Mouse (Mus musculus) embryonic facial prominence, embryonic 11.5 days (tissue): ENCODE results near the gene Tat. TPM values are rescaled to one million over a fixed set of nuclear protein-coding genes. Genes with fewer than 3 reads are reported as not detected.
A peak's percentile ranks its signal among the peaks of the same experiment; 100 is the strongest.

ENCODE experiments used
- ATAC-seq: fragments of 200-750 bp; cut with Nextera tagmentation; replicated peaks from 2 replicates; pipeline ENCODE4 v1.8.0; 2017; ENCODE audit warnings: low read depth; ENCODE audit not compliant: insufficient number of reproducible peaks, low FRiP score, low TSS enrichment
- DNase-seq: peaks from one replicate; pipeline ENCODE4 v3.0.0-alpha.2; 2015; ENCODE audit warnings: low spot score
- H3K27ac ChIP-seq: fragments of 300-500 bp; sonication (generic); replicated peaks from 2 replicates; pipeline ENCODE4 v1.5.1; 2014; ENCODE audit warnings: mild to moderate bottlenecking, low read depth, low read length, control low read depth
- H3K27me3 ChIP-seq: fragments of 300-500 bp; sonication (generic); 2 replicates; pipeline ENCODE4 v1.6.1; 2014; ENCODE audit warnings: mild to moderate bottlenecking, low read length, moderate library complexity, mixed read lengths; ENCODE audit not compliant: control insufficient read depth, insufficient read depth
- H3K36me3 ChIP-seq: fragments of 300-500 bp; sonication (generic); replicated peaks from 2 replicates; pipeline ENCODE4 v1.6.1; 2014; ENCODE audit warnings: low read depth, mild to moderate bottlenecking, low read length, moderate library complexity, mixed read lengths; ENCODE audit not compliant: control insufficient read depth, insufficient read depth
- H3K4me1 ChIP-seq: fragments of 300-500 bp; sonication (generic); 2 replicates; pipeline ENCODE4 v1.6.1; 2014; ENCODE audit warnings: low read length, mixed read lengths; ENCODE audit not compliant: control insufficient read depth, insufficient read depth
- H3K4me2 ChIP-seq: fragments of 300-500 bp; sonication (generic); 2 replicates; pipeline ENCODE4 v1.6.1; 2014; ENCODE audit warnings: low read depth, mild to moderate bottlenecking, control low read depth, low read length, moderate library complexity
- H3K4me3 ChIP-seq: fragments of 300-500 bp; sonication (generic); 2 replicates; pipeline ENCODE4 v1.5.1; 2014; ENCODE audit warnings: low read depth, low read length, control low read depth
- H3K9ac ChIP-seq: fragments of 300-500 bp; sonication (generic); replicated peaks from 2 replicates; pipeline ENCODE4 v1.6.1; 2014; ENCODE audit warnings: mild to moderate bottlenecking, control low read depth, low read length
- H3K9me3 ChIP-seq: fragments of 300-500 bp; sonication (generic); replicated peaks from 2 replicates; pipeline ENCODE4 v1.6.1; 2016; ENCODE audit warnings: mild to moderate bottlenecking, low read length, inconsistent platforms, mixed read lengths; ENCODE audit not compliant: control insufficient read depth
- WGBS: fragments of 180-500 bp; shearing (Covaris S2); extraction: QIAGEN DNeasy Blood & Tissue Kit; methylation state at CpG from one replicate; pipeline ENCODE4 v1.1.7; 2014; 5-methylcytosine and 5-hydroxymethylcytosine counted together
- polyA plus RNA-seq: library from polyadenylated mRNA; unstranded; fragments of >200 nt; fragmentation: Nextera tagmentation; extraction: Ambion mirVana; gene quantifications from 2 replicates; pipeline ENCODE4 v1.2.1, GENCODE M21; 2014

The Tat gene
- polyA plus RNA-seq, 1 experiment from 2014 or later = not detected

DNA sequence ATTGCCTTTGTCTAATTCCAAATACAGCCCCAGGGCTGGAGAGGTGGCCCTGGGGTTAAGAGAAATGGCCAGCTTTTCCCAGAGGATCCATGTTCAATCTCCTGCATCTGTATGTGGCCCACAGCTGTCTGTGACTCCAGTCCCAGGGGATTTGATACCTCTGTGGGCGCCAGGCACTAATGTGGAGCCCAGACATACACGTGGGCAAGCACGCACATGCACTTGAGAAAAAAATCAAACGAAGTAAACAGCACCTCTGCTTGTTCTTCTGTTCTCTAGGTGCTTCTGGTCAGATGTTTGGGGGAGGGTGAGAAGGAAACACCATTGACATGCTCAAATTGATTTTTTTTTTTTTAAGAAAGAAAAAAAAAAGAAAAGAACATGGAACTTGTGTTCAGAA is 26.1 kb upstream of the Tat start:
- Histone ChIP-seq H3K4me2 (no peak overlapping the region), H3K9ac (no peak overlapping the region), H3K9me3 (no peaks in the 10 kb centered on the region), H3K4me1 (peaks cover 3% of the 10 kb centered on the region; the same call in 1 of the 2 replicates), H3K4me3 (no peak overlapping the region), H3K27ac (no peak overlapping the region), H3K36me3 (no peaks in the 10 kb centered on the region), H3K27me3 (peaks cover 18% of the 10 kb centered on the region)
- ATAC-seq (no peak), DNase-seq (no peak)
- WGBS = 76% methylated on average over 4 of the region's 4 CpGs

DNA sequence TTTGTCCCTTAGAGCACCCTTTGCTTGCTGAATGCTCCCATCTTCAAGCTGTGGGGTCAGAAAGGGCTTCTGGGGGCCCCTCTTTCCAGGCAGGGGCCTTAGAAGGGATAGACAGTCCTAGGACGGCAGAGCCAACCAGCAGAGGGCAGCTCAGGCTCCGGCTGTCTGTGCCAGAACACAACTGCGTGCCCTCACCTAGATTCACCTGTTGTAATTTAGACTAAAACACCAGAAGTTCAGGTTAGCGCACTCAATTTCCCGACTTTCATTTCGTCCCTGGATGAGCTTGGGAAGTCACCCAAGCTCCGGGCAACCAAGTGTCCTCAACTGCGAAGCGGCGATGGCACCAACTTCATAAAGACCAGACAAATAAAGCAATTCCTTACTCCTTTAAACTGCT is 21.4 kb upstream of the Tat start:
- Histone ChIP-seq H3K9me3 (no peaks in the 10 kb centered on the region), H3K4me2 (no peak overlapping the region), H3K9ac (no peak overlapping the region), H3K4me1 (no peaks in the 10 kb centered on the region), H3K27ac (no peak overlapping the region), H3K27me3 (no peaks in the 10 kb centered on the region; the same call in 1 of the 2 replicates), H3K4me3 (no peak overlapping the region), H3K36me3 (no peaks in the 10 kb centered on the region)
- 47% methylated on average over 10 of the region's 10 CpGs for WGBS
- no peak for ATAC-seq
- no peak for DNase-seq

DNA sequence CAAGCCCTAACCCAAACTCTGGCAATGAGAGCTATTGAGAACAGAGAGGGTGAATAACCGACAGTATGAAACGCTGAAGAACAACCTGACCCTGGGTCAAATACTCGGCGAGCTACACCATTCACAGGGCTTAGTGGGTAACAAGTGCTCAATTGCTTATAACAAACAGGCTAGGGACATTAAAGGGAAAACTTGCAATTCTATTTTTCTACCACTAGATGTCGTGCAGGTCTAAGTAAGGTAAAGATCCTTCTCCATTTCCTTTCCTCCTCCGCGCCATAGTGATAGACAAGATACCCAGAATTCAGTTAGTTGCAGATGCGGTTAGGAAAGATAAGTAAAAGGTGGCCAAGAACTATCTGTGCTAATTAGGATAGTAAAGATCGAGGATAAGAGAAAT is 19.9 kb upstream of the Tat start:
- peak; percentile 75 for DNase-seq
- WGBS = 9% methylated on average over 9 of the region's 9 CpGs

DNA sequence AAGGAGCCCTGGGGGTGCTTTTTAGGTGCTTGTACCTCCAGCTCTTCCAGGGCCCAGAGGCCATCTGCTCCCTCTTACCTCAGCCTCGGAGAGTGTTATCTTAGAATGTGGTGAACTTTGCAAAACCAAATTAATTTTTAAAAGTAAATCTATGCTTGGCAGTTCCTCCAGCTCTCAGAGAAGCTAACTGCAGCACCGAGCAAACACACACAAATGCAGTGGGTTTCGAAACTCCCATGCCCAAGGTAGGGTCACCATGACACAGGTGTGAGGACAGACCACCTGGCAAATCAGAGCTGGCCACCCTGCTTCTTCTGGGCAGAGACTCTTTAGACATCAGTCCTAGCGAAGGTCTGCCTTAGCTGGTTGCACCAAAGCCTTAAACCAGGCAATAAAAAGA is 17.3 kb upstream of the Tat start:
- H3K4me2 ChIP-seq = no peak overlapping the region
- H3K4me3 ChIP-seq = no peak overlapping the region
- DNase-seq = no peak
- H3K9ac ChIP-seq = no peak overlapping the region
- 89% methylated on average over 4 of the region's 4 CpGs for WGBS
- no peaks in the 10 kb centered on the region; the same call in 1 of the 2 replicates for H3K27me3 ChIP-seq
- H3K36me3 ChIP-seq = no peaks in the 10 kb centered on the region
- H3K9me3 ChIP-seq = no peaks in the 10 kb centered on the region
- no peaks in the 10 kb centered on the region for H3K4me1 ChIP-seq
- H3K27ac ChIP-seq = no peak overlapping the region
- no peak for ATAC-seq

More for the DNA sequence above, 19.9 kb upstream of the Tat start:
- H3K27ac ChIP-seq = no peak overlapping the region
- no peak overlapping the region for H3K9ac ChIP-seq
- no peaks in the 10 kb centered on the region for H3K9me3 ChIP-seq
- ATAC-seq = no peak
- no peaks in the 10 kb centered on the region for H3K4me1 ChIP-seq
- H3K4me3 ChIP-seq = no peak overlapping the region
- no peaks in the 10 kb centered on the region for H3K36me3 ChIP-seq
- no peaks in the 10 kb centered on the region; the same call in 1 of the 2 replicates for H3K27me3 ChIP-seq
- no peak overlapping the region for H3K4me2 ChIP-seq

DNA sequence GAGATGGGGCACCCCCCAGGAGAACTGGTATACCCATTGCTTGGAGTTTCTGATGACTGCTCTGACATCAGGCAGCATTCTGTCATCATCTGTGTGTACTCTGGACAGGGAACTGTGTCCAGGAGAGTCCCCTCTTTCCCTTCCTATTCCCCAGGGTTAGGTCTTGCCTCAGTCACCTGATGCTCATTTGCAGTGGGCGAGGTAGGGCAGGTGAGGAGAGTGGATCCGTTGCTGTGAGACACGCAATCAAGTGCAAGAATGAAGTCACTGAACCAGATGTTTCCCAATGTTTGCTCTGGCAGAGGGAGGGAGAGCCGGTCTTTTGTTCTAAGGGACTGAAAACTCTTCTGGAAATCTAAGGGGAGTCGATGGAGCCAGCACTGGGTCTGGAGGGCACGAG is 10.9 kb upstream of the Tat start:
- Histone ChIP-seq H3K27ac (no peak overlapping the region), H3K9ac (no peak overlapping the region), H3K9me3 (no peaks in the 10 kb centered on the region), H3K4me1 (no peaks in the 10 kb centered on the region), H3K36me3 (no peaks in the 10 kb centered on the region), H3K4me2 (no peak overlapping the region), H3K4me3 (no peak overlapping the region), H3K27me3 (no peaks in the 10 kb centered on the region)
- DNase-seq (no peak), ATAC-seq (no peak)
- 78% methylated on average over 6 of the region's 6 CpGs for WGBS

DNA sequence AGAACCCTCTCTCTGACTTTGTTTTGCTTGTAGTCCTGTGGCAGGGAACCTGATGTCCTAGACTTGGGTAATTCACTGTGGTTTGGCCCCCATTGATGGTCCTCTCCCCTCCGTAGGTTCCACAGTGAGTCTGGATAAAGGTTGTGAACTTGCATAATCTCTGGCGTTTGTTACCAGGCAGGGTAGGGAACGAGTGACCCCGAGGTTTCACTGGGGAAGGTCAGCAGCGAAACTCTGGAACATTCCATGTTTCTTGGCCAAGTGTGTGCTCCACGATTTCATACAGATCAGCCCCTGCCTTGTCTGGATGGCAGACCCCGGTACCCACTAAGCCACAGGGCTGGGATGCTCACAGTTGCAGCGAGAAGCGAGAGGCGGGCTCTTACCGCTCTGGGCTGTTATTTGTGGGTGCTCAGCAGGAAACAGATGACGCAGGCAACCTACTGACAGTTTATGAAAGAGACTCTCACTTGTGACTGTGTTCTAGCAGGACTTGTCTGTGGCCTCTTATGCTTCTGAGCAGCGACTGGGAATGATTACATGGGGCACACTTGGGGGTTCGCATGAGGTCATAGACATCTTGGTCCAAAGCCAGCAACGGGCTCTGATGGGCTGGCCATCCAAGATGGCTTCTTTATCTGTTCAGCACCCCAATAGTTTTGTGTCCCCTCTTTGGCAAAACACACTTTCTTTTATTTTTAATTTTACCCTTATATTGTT is 7.7 kb upstream of the Tat start:
- 79% methylated on average over 15 of the region's 15 CpGs for WGBS
- Histone ChIP-seq H3K27ac (no peak overlapping the region), H3K27me3 (no peaks in the 10 kb centered on the region), H3K4me1 (no peaks in the 10 kb centered on the region), H3K4me2 (no peak overlapping the region), H3K9me3 (no peaks in the 10 kb centered on the region), H3K4me3 (no peak overlapping the region), H3K36me3 (no peaks in the 10 kb centered on the region), H3K9ac (no peak overlapping the region)
- ATAC-seq (no peak), DNase-seq (no peak)

DNA sequence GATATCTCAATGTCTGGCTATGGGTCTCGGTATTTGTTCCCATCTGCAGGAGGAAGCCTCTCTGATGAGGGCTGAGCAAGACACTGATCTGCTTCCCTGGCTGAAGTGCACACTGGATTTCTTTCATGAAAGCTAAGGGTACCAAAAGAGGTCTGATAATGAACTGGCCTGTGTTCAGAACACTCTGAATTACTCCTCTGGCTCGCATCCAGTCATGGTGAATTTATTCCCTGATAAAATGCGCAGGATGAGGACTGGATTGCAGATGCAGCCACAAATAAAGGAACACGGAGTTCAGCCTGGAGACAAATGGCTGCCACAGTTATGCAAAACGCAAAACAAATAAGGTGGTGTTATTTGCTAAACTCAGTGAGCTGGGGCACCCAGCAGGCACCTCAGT is 6.3 kb upstream of the Tat start:
- DNase-seq (no peak), ATAC-seq (no peak)
- Histone ChIP-seq H3K4me3 (no peak overlapping the region), H3K4me1 (no peaks in the 10 kb centered on the region), H3K9me3 (no peaks in the 10 kb centered on the region), H3K36me3 (no peaks in the 10 kb centered on the region), H3K27ac (no peak overlapping the region), H3K27me3 (no peaks in the 10 kb centered on the region), H3K9ac (no peak overlapping the region), H3K4me2 (no peak overlapping the region)
- WGBS = 46% methylated on average over 5 of the region's 5 CpGs

DNA sequence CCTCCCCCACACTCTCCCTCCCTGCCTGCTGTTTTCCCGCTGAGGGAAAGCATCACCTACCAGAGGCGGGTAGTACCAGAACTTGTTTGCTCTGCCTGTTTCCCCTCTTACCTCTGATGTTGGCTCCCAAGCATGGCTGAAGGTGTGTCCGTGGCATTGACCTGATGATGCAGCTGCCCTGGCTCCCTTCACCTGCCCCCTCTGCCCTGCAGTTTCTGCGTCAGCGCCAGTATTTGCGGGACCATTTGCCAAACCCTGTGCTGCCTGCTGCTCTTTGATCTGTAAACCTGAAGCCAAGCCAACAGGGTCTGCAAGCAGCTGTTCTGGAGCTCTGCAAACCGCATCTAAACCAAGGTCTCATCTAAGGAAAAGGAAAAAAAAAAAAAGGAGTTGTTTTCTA is 3.9 kb upstream of the Tat start:
- Histone ChIP-seq H3K27me3 (no peaks in the 10 kb centered on the region), H3K9me3 (no peaks in the 10 kb centered on the region), H3K36me3 (no peaks in the 10 kb centered on the region), H3K4me2 (no peak overlapping the region), H3K4me1 (no peaks in the 10 kb centered on the region), H3K9ac (no peak overlapping the region), H3K4me3 (no peak overlapping the region), H3K27ac (no peak overlapping the region)
- WGBS = 77% methylated on average over 7 of the region's 7 CpGs
- ATAC-seq = no peak
- DNase-seq = no peak
